Mouse (Mus musculus) embryo, embryonic 9.5 days (tissue): Measurements from ENCODE around the gene Rprd1b.

ENCODE experiments used
- DNase-seq: peaks from one replicate; pipeline ENCODE4 v3.0.0-alpha.2; 2017; ENCODE audit errors: extremely low spot score

Gene Rprd1b

GRCm38 (mm10) chr2:158144750-158145527 is 116.6 kb downstream of the Rprd1b start:
- no peak for DNase-seq

- no peak for DNase-seq
These were observed 117.3 kb downstream of the Rprd1b start for GRCm38 (mm10) chr2:158145528-158146065.

DNA sequence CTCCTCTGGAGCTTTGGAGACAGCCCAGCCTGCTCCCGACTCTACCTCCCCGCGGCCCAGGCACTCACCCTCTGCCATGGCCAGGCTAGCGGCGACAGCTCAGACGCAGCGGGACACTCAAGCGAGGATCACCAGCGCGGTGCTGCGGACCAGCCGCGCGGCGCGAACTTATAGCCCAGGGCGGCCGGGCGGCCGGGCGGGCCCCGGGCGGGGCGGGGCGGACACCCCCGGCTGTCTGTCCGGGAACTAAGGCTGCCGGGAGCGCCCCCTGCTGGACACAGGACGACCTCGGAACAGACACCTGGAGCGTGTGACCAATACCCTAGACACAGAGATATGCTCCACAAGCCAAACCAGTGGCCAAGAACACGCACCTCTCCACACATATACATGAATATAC is 117.9 kb downstream of the Rprd1b start, which contains the start of gene Tgm2:
Gene Tgm2 (minus strand): TSS at position 214 of the 400 bp plus-strand sequence.
- peak; percentile 84 for DNase-seq

DNA sequence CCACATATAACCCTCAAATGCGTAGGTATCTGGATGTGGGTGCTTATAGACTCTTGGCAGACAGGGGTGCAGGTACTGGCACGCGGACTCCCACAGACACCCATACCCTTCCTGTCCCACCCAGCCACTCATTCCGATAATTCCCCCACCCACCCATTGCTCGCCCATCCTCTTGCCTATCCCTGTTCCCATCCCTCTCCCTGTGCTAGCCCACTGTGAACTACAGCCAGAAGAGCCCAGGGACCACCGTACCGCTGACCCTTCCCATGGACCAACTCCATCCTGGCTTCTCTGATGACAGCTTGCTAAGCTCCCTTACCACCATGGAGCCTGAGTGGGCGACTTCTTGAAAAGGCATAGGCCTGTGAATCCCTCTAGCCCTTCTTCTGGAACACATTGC is 118.7 kb downstream of the Rprd1b start:
- no peak for DNase-seq

DNA sequence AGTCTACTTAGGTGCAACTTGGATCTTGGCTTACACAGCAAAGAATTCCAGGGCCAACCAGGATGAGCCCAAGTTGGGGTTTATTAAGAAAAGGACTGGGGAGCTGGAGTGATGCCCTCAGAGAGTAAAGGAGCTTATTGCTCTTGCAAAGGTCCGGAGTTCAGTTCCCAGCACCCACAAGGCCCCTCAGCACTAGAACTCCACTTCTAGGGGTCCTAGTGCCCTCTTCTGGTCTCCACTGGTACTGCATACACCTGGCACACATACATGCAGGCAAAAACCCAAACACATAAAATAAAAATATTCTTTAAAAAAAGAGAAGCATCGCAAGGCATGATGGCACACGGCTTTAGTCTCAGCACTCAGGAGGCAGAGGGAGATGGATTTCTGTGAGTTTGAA is 122.8 kb downstream of the Rprd1b start:
- no peak for DNase-seq

GRCm38 (mm10) chr2:158152685-158153309 is 124.5 kb downstream of the Rprd1b start:
- DNase-seq = peak; percentile 76

DNA sequence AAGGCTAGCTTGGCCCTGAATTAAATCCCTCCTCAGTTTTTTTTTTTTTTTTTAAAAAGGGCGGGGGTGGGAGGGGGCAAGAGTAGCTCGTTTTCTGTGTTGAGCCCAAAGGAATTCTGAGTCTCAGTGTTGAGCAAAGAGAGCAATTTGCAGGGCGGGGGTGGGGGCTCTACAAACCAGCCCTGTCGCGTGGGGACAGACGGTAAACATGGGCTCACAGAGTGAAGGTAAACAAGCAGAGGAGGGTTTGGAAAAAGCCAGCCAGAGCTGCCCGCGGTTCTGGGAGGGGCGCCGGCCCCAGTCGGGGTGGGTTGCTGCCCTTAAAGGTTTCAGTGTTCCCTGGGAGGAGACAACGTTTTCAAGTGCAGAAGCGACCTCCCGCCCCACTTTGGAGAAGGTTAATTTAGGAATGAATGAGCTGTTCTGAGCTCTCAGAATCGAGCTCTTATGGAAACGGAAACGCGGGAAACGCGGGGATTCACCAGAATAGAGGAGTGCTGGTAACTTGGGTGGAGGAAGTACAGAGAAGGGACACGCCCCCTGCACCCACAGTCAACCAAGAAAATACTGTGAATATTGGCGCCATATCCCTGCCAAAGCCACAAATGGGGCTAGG is 125.5 kb downstream of the Rprd1b start:
- peak; percentile 67 for DNase-seq

- no peak for DNase-seq
These were observed 126.3 kb downstream of the Rprd1b start for GRCm38 (mm10) chr2:158154641-158155040.

DNA sequence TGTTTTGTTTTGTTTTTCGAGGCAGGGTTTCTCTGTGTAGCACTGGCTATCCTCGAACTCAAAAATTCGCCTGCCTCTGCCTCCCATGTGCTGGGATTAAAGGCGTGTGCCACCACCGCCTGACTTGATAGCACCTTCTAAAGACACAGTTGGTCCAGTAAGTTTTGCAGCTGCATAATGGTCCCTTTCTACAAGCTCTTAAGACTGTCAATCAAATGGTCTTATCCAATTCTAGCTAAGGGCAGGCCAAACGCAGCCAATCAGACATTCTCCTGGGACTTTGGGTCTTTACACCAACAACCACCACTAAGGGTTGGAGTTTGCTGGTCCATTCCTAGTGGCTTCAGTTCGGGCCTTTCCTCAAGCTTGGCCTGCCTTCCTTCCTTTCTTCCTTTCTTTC is 126.8 kb downstream of the Rprd1b start:
- DNase-seq = no peak

DNA sequence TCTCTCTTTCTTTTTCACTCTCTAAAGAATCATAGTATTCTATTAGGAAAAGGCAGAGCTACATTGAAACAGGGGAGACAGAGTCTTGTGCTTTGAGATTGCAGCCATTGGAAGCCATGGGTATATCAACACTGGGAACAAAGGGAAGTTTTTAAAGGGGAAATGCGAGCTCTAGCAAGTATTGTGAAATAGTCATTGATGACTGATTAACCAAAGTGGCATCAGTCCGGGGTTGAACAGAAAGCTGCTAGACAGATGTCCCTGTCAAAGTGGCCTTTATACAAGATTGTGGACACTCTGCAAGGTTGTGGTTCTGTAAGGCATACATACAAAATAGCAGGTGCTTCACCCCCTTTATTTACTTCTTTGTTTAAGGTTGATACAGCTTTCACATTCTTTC is 127.3 kb downstream of the Rprd1b start:
- DNase-seq = no peak

GRCm38 (mm10) chr2:158156487-158156886 is 128.2 kb downstream of the Rprd1b start:
- DNase-seq = no peak

- DNase-seq = no peak
These were observed 129.4 kb downstream of the Rprd1b start for GRCm38 (mm10) chr2:158157654-158158053.

DNA sequence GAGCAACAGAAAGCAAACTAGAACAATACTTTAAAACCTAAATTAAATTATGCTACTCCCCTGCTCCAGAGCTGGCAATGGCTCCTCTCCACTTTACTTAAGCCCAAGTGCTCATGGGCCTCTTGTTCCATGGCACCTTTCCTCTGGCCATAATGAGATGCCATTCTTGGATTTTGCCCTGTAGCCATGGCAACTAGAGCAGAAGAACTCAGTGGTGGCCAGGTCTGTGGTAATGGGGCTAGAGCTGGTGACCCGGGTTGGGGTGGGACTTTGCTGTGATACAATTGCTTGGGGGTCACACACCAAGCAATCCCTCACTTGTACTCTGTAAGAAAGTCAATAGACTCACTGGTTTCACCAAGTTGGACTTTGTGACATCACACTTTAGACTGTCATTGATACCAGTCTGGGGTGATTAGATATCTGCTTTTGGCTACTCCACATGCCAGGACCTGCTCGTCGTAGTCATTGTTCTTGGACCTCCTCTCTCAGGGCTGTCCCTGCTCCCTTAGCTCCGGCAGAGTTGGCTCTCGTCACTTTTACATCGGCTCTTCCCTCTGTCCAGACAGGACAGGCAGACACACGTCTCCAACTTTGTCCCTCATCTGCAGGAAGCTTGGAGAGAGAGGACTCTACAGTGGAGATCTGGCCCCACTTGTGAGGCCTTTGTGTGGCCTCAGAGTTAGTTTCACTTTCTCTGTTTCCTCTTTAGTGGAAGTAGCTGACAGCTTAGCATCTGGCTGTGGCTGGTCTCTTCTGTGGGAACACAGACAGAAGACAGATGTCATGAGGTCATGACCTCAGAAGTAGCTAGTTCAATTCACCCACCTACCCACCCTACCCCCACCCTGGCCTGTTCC is 131.3 kb downstream of the Rprd1b start:
- DNase-seq = no peak

- DNase-seq = no peak
These were observed 133.5 kb downstream of the Rprd1b start for GRCm38 (mm10) chr2:158161761-158162160.

- no peak for DNase-seq
These were observed 134.7 kb downstream of the Rprd1b start for GRCm38 (mm10) chr2:158163034-158163433.

DNA sequence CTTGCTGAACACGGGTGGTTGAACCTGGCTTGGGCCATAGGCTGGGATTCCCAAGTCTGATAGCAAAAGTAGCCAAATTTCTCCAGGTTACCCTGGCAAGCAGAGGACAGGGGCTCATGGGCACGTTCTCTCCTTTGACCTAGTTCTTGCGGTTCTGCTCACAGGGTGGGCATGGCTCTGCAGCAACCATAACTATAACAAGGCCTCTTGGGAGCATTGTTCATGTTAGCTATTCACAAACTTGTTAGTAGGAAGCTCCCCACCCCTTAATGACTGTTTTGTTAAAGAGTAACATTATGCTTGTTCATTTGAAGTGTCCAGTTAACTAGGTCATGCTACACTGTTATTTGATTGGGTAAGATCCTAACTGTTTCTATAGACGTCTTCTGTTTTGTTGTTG is 137.5 kb downstream of the Rprd1b start:
- DNase-seq = no peak

GRCm38 (mm10) chr2:158166628-158167027 is 138.3 kb downstream of the Rprd1b start:
- DNase-seq = no peak

GRCm38 (mm10) chr2:158167496-158168205 is 139.4 kb downstream of the Rprd1b start:
- no peak for DNase-seq

DNA sequence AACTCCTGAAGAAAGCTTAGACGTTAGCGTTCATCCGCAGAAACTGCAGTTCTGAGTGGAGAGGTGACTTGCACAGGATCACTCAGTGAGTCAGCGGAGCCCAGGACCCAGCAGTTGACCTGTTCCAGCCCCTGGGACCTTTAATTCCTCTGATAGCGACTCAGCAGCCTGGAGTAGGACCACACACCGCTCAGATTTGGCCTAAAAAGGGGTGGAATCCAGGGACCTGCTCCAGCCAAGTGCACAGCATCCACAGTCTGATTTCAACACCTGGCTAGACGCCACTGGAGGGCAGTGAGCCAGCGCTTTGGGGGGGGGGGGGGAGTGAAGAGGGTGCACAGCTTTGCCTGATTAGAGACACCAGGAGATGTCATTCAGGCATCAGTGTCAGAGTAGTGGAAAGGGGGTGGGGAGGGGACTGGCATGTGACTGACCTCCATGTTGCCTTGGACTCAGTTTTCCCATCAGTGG is 140.5 kb downstream of the Rprd1b start:
- no peak for DNase-seq

DNA sequence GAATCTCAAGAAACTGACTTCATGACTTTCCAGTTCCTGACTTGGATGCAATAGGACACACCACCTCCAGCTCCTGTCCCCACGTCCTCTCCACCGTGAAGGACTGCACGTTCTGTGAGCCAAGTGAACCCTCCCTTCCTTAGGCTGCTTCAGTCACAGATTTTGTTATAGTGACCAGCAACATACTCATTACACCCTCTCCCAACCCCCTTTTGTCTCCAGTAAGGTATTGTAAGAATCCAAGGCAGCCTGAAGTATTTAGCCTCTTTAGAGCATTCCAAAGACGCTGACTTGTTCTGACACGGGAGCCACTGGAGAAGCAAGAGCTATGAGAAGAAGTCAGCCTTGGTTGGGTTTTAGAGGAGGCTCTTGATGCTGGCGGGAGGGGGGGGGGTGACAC is 141.1 kb downstream of the Rprd1b start:
- DNase-seq = no peak

DNA sequence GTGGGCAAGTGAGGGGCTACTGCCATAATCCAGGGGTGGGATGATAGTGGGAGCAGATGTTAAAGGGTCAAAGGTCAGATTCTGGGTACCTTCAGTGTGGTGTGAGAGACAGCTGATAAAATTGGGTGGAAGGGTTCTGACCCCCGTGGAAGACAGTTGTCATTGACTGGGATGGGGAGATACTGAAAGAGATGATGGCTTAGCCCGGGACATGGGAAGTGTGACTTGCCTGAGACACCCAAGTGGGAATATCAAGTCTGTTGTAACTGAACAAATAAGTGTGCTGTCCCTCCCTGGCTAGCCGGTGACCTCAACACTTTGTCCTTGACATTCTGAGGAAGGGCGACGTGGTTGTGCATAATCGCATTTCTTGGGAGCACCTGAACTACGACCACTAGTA is 141.5 kb downstream of the Rprd1b start:
- DNase-seq = no peak
